Mouse (Mus musculus) splenic B cell, adult 2 months (primary cell): ENCODE results near the gene Retreg3.

Source experiments
- DNase-seq: peaks from one replicate; pipeline ENCODE4 v3.0.0-alpha.2; 2011; ENCODE audit warnings: low read depth, low spot score
- H3K27me3 ChIP-seq: 2 replicates; pipeline ENCODE4 v1.6.1; 2012; ENCODE audit warnings: mild to moderate bottlenecking, low read length, moderate library complexity, mixed read lengths; ENCODE audit not compliant: control insufficient read depth, poor library complexity, insufficient read depth, severe bottlenecking
- H3K36me3 ChIP-seq: 2 replicates; pipeline ENCODE4 v1.6.1; 2012; ENCODE audit warnings: mild to moderate bottlenecking, low read length, moderate library complexity, mixed read lengths; ENCODE audit not compliant: control insufficient read depth, poor library complexity, insufficient read depth, severe bottlenecking

The Retreg3 gene

DNA sequence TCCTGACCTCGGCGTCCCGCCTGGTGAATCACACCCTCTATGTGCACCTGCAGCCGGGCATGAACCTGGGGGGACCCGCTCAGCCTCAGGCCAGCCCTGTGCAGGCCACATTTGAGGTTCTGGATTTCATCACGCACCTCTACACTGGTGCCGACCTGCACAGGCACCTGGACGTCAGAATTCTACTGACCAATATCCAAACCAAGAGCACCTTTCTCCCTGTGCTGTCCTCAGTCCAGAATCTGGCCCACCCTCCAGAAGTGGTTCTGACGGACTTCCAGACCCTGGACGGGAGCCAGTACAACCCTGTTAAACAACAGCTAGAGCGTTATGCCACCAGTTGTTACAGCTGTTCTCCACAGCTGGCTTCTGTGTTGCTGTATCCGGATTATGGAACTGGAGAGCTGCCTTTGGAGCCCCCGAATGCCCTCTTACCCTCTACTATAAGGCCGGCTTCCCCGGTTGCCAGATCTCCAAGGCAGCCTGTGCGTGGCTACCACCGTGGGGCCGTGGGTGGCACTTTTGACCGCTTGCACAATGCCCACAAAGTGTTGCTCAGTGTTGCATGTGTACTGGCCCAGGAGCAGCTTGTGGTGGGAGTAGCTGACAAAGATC, 36.5 kb downstream of the Retreg3 start:
- DNase-seq: no peak
- no peaks in the 10 kb centered on the region for H3K27me3 ChIP-seq
- H3K36me3 ChIP-seq: no peaks in the 10 kb centered on the region

DNA sequence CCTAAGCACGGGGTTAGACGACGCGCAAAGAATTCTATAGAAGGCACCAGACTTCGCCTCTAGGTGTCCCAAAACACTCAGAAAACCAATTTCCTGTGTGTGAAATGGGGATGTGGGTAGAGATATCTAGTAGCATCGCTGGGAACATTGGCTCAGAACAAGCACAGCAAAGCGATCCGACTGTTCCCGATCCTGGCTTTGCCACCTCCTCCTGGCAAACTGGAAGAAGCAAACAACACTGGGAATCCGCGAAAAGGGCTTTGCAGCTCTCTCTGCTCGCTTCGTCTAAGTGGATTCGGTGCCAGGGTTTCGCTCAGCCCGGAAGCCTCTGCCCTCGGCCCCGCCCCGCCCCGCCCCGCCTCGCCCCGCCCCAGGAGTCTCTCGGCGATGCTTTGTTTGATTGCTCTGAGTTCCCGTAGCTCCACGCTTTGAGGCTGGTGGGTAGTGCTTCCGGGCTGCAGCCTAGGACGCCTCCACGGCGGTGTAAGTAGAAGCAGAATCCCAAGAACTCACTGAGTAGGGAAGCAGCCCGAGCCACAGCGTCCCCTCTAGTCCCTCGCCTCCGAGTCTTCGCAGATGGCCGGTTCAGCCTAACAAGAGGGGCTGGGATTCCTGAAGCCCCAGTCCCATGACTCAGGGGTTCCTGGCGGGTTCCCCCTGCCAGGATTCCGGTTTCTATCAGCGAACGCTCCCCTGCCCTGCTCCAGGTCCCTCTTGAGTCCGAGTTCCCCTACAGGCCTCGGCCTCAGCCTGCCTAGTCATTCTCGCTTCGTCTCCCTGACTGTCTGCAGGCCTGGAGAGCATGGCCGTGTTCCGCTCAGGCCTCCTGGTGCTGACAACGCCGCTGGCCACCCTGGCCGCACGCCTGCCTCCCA, 37.2 kb downstream of the Retreg3 start, which contains the start of gene Coasy:
Gene Coasy (plus strand): TSS at position 358 of the 875 bp plus-strand sequence.
- Histone ChIP-seq H3K27me3 (no peaks in the 10 kb centered on the region), H3K36me3 (no peaks in the 10 kb centered on the region)
- DNase-seq: peak; percentile 88

DNA sequence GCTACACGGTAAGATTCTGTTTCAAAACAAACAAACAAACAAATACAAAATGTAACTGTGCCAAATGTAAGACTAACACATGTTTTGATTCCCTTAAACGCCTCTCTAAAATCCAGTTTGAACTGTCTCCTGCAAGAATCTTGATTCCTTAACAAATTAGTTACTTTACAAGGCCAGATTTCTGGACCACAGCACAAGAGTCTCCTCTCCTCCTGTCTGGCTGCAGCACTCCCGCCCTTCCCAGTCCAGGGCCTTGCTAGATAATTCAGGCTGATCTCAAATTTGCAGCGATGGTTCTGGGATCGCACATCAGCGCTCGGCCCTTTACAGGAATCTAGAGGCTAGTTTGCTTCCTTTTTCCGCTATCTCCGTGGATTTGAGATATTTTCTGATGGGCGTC, 38.0 kb downstream of the Retreg3 start:
- Histone ChIP-seq H3K36me3 (no peaks in the 10 kb centered on the region), H3K27me3 (no peaks in the 10 kb centered on the region)
- no peak for DNase-seq

DNA sequence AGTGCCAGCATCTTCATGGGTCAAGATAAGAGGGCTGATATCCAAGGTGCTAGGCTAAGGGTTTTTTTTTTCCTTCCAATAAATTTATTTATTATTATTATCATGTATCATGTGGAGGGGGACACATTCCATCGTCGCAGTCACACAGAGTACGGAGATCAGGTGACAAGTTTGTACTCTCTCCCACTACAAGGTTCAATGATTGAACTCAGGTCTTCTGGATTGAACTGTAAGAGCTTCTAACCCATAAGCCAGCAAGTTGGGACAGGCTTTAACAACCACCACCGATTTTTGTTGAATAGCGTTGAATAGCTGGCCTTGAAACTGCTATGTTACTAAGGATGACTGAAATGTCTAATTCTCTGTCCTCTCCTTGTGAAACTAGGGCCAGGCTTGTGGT, 39.3 kb downstream of the Retreg3 start:
- no peaks in the 10 kb centered on the region for H3K36me3 ChIP-seq
- no peaks in the 10 kb centered on the region for H3K27me3 ChIP-seq
- no peak for DNase-seq

DNA sequence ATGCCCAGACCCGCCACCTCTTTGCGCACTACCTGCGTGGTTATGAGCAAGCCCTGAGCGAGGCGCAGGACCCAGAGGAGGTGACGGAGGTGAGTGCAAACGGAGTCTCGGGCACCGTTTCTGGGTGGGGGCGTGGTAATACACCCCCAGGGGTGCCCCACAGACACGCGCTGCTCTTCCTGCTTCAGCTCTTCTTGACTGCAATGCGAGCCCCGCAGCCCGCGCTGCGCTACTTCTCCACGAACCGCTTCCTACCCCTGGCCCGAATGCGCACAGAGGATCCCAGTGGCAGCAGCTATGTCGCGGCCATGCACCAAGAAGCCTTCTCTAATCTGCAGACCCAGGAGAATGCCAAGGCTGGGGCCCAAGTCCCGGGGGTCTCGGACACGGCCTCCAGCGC, 39.9 kb downstream of the Retreg3 start:
- DNase-seq: no peak

DNA sequence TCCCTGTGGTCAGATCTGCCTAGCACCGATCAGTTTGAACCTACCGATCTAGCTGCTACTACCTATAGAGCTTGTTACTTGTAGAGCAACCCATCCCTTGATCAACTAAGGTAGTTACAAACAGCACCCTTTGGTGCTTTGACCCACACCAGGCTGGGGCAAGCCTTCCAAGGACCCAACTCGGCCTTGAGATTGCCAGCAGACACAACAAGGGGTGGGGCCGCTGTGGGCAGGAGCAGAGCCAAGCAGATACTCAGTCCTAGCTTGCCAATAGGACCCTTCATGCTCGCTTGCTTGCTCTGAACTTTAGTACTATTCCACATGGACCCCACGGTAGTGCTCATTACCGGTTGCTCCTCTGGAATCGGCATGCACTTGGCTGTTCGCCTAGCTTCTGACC, 41.6 kb downstream of the Retreg3 start, which contains the start of gene Hsd17b1:
Gene Hsd17b1 (plus strand): TSS at position 291 of the 400 bp plus-strand sequence.
- DNase-seq: no peak
- Histone ChIP-seq H3K27me3 (no peaks in the 10 kb centered on the region), H3K36me3 (peaks cover under 1% of the 10 kb centered on the region; the same call in 1 of the 2 replicates)

More for the DNA sequence above, 39.9 kb downstream of the Retreg3 start:
- Histone ChIP-seq H3K27me3 (no peaks in the 10 kb centered on the region), H3K36me3 (no peaks in the 10 kb centered on the region)

DNA sequence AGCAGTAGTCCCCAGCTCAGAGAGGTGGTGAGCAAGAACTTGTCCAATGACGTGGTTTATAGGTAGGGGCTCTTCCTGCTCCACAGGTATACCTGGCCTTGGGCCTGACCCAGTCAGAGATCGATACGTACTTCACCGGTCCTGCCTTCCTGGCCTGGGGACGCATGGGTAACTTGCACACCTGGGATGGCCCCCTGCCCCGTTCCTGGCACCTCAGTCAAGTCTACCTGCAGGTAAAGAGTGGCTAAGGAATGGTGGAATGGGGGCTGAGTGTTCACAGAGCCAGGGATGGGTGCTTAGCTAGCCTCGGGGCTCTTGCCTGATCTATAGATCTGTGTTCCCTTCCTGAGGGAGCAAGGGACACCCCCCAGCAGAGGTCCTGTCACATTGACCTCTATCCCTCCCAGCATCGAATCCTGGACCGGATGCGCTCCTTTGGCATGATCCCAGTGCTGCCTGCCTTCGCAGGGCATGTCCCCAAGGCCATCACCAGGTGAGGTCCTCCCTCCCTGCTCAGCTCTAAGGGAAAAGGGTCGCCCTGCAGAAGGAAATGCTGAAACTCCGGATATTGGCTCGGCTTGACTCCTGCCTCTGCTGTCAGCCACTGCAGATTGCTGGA, 47.8 kb downstream of the Retreg3 start:
- no peaks in the 10 kb centered on the region for H3K27me3 ChIP-seq
- DNase-seq: no peak
- H3K36me3 ChIP-seq: peaks cover 1% of the 10 kb centered on the region

DNA sequence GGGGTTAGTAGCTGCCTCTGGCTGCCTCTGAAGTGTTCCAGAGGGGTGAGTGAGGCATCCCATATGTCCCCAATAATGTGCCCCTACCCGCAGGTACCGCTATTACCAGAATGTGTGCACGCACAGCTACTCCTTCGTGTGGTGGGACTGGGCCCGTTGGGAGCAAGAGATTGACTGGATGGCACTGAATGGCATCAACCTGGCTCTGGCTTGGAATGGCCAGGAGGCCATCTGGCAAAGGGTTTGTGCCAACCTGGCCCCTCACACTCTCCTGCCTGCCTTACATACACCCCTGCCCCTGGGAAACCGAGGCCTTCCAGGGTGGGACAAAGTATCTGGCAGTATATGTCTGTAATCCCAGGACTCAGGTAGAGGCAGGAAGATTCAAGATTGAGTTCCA, 48.7 kb downstream of the Retreg3 start:
- DNase-seq: no peak

DNA sequence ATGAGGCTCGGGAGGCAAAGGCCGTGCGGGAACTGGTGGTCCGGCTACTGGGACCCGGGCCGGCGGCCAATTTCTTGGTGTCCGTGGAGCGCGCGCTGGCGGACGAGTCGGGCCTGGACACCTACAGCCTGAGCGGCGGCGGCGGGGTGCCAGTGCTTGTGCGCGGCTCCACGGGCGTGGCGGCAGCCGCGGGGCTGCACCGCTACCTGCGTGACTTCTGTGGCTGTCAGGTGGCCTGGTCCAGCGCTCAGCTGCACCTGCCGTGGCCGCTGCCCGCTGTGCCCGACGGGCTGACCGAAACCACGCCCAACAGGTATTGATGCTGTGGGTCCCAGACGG, 49.5 kb downstream of the Retreg3 start:
- H3K36me3 ChIP-seq: peaks cover 1% of the 10 kb centered on the region

More for the DNA sequence above, 48.7 kb downstream of the Retreg3 start:
- Histone ChIP-seq H3K36me3 (peaks cover 1% of the 10 kb centered on the region), H3K27me3 (no peaks in the 10 kb centered on the region)

DNA sequence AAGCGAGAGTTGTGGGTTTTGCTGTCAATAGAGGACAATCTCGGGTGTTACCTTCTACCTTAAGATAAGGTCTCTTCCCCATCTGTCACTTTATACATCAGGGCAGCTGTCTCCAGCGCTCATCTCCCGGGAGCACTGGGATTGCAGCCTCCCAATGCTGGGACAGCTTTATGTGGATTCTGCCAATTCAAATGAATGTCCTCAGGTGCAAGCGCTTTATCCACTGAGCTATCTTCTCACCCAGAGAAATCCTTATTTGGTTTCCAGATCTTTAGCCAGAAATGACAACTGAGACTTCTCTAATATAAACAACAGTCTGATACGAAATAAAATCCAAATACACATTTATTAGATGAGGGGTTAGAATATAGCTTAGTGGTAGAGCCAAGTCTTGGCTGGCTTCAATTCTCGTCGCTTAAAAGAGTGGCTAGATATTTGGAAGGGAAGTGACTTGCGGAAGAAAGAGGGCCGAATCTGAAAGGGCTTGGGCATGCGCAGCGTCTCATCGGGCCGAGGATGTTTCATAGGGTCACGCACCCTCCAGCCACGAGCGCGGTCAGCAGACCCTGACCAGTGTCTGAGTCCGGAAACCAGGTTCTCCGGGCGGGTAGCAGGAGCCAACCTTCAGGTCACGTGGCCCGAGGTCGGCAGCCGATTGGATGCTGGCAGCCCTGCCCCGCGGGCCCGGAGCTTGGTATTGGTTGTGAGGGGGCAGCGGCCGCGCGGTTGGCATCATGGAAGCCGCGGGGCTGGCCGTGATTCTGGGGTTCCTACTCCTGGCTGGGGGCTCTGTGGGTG, 50.1 kb downstream of the Retreg3 start, which contains the start of gene Naglu:
Gene Naglu (plus strand): TSS at position 622 of the 798 bp plus-strand sequence.
- Histone ChIP-seq H3K36me3 (peaks cover 1% of the 10 kb centered on the region), H3K27me3 (no peaks in the 10 kb centered on the region)
- DNase-seq: peak; percentile 96

More for the DNA sequence above, 49.5 kb downstream of the Retreg3 start:
- no peaks in the 10 kb centered on the region for H3K27me3 ChIP-seq
- DNase-seq: no peak

DNA sequence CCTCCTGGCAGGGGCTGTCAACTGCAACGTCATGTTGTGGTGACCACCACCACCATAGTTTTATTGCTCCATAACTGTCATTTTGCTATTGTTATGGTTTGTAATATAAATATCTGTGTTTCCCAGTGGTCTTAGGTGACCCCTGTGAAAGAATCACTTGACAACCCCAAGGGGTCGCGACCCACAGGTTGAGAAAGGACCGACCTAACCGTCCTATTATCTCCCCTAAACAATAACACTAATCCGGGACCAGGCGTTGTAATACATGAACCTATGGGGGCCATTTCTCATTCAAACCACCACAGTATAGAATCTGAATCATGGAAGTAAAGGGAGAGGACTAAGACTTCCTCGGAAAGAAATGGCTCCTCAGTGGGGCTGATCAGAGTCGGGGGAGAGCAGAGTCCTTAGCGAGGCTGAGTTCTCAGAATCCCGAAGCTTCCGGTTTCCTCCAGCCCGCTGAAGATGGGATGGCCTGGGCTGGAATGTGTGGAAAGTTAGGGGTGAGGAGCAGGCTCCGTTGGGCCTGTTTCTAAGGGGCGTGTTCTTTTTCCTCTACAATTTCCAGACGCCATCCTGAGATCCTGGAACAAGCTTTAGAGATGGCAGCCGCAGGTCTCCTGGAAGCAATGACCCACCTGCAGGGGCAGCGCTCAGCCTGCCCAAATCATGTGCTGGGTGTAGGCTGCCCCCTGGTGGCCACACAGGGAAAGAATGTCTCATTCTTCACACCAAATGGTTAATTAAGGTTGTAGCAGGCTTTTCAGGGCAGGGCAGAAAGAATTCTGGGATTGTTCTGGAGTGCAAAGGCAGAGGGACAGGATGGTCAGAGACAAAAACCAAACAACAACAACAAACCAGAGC, 52.9 kb downstream of the Retreg3 start:
- peak; percentile 86 for DNase-seq
- no peaks in the 10 kb centered on the region for H3K27me3 ChIP-seq
- no peaks in the 10 kb centered on the region for H3K36me3 ChIP-seq

DNA sequence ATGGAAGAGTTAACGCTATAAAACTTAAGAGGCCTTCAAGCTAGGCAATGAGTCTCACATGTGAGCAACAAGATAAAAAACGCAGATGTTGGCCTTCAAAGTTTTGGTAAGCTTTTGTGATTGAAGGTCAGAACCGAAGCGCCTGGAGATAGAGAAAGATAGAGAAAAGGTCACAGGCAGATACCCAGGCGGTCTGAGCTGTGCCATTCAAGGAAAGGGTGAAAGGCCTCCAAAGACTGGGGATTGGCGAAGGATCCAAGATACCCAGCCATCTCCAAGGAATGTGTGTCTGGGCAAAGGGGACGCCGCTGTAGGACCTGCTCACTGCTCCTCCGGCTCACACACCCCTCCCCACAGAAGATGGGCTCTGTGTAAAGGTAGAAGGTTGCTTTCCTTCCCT, 54.7 kb downstream of the Retreg3 start:
- no peaks in the 10 kb centered on the region for H3K36me3 ChIP-seq
- no peak for DNase-seq
- no peaks in the 10 kb centered on the region; the same call in 1 of the 2 replicates for H3K27me3 ChIP-seq

DNA sequence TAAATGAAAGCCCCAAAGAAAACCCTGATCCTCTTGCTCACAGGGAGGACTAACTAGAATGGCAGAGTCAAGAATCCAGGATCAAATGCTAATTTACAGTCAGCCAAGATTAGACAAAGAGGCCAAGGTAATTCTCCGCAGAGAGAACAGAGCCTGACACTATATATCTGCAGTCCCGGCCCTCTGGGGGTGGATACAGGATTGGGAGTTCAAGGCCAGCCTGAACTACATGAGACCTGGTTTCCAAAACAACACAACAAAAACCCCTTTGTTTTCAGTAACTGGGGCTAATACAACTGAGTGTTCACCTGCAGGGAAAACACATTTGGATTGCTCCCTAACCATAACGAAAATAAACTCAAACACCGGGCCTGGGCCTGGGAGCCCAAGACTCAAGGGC, 55.2 kb downstream of the Retreg3 start:
- Histone ChIP-seq H3K27me3 (no peaks in the 10 kb centered on the region; the same call in 1 of the 2 replicates), H3K36me3 (no peaks in the 10 kb centered on the region)
- DNase-seq: no peak
